Mouse (Mus musculus): ENCODE measurements around the gene Nkiras2.
A peak's percentile ranks its signal among the peaks of the same experiment; 100 is the strongest.
"Not testable (repeated sequence)": the region's sequence is repeated elsewhere in the genome, so short reads cannot be mapped to it uniquely, and the experiment has no call there.

Gene Nkiras2

DNA sequence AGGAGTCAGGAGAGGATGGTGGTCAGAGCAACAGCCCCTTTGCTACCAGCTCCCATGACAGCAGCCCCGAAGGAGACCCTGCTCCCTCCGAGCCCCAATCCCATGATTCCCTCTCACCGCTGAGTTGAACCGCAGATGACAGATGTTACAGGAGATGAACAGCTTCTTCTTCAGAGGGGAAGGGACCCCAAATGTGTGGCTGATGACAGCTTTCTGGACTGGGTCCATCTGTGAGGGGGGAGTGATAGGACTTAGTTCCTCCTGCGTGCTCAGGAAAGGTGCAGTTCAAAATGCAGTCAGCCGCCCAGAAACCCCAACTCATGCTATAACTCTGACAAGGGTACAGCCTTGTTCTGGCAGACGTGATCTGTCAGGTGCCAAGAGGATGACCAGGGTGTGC lies 15.5 kb downstream of the Nkiras2 start:
- no peak for DNase-seq

GRCm38 (mm10) chr11:100640159-100640906 lies 21.3 kb downstream of the Nkiras2 start:
- no peak for DNase-seq

GRCm38 (mm10) chr11:100643612-100644575 lies 24.9 kb downstream of the Nkiras2 start:
- DNase-seq: no peak

DNA sequence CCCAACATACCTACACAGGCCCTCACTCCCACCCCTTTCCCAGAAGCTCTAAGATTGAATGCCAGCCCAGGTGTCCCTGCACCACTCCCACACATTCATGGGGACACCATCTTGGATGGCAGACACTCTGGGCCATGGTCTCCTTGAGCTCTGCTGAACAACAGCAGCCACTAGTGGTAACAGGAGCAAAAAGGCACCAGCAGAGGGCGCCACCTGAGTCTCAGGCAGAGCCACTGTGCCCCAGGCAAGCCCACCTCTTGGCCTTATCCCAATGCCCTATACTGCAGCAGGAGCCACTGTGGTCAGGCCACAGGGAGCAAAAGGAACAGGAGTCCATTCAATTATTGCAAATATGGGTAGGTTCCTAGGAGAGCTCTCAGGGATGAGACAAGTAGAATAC lies 27.2 kb downstream of the Nkiras2 start:
- DNase-seq: no peak

DNA sequence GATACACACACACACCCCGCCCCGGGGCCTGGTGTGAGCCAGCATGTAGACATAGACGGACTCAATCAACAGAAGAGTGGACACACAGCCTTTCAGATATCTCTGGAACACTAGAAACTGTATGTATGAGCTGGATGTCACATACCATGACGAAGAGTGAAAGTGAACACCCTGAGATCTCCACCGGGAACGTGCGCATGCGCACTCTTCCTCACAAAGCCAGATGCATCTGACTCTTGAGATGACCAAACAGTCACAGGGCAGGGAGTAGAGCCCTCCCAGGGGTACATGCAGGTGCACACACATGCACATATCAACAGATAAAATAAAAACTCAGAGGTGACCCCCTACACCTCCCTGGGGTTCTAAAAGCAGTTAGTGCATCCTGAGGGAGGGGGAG lies 29.4 kb downstream of the Nkiras2 start:
- DNase-seq: no peak

DNA sequence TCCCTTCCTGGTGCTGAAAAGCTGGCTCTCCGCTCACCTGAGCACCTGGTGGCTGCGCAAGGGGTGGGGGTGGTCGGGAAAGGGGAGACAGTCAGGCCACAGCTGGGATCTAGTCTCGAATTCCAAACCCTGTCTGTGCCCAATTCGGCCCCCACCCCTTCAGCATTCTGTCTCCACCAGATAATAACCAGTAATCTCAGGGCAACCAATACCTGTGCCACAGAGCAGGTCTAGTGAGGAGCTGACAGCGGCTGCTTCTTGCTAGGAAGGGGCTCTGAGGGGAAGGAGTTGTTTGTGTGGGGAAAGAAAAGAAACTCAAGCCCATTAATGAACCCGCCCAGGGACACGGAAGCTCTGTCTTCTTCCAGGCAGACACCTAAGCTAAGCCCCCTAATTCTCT lies 32.2 kb downstream of the Nkiras2 start:
- DNase-seq: no peak

DNA sequence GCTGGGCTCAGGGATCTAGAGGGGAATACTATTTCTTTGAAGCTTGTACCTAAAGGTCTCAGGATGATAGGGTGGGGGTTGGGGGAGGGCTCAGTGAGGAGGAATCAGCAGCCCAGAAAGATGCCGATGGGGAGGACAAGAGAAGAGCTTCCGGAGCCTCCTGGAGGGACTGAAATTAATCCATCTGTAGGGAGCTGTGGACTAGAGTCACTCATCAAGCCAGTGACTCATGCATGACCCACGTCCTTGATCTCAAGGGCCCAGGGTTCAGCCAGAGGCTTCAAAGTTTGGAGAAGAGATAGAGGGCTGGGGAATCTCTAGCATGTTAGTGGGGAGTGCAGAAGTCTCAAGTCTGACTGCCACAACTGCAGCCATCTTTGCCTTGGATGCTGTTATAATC lies 32.7 kb downstream of the Nkiras2 start:
- no peak for DNase-seq

DNA sequence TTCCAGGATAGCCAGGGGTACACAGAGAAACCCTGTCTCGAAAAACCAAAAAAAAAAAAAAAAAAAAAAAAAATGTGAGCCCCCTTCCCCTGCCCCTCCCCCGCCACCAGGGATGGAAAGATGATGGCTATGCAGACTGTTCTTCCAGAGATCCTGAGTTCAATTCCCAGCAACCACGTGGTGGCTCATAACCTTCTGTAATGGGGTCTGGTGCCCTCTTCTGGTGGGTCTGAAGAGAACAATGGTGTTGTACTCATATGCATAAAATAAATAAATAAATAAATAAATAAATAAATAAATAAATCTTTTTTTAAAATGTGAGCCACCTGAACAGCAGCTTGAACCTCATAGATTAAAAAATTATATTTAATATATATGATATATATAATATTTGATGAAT lies 36.5 kb downstream of the Nkiras2 start:
- not testable (repeated sequence) for DNase-seq

DNA sequence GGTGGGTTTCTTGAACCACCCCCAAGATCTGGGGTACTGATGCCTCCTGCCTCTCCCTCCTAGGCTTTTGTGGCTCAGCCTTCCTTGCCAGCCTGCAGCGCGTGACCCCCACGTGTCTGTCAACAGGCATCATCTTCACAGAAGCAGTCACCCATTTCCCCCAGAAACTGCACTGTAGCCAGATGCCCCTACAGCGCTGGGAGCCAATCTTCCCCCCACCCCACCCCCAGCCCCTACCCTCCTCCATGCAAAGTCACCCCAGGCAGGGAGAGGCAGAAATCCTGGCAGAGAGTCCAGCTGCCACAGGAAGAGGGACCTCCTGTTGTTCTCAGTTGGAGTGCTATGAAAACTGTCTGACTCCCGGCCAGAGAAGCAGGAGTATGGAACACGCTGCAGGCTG lies 37.4 kb downstream of the Nkiras2 start:
- DNase-seq: no peak

DNA sequence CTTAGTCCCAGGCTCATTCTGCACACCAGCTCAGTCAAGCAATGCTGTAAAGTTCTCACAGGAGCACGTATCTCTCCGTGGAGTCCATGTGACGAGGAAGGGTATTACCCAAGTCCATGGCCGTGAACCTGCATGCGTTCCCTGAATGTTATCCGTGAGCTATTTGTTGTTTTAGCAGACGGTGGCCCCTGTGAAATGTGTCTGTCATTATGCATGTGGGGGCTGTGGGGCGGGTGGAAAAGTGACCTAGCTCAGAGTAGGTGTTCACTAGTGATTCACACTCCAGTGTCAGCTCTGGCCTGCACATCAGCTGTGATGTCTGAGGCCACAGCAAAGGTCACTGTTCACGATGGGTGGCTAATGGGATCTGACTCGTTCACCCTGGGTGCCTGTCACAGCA lies 40.8 kb downstream of the Nkiras2 start:
- no peak for DNase-seq

DNA sequence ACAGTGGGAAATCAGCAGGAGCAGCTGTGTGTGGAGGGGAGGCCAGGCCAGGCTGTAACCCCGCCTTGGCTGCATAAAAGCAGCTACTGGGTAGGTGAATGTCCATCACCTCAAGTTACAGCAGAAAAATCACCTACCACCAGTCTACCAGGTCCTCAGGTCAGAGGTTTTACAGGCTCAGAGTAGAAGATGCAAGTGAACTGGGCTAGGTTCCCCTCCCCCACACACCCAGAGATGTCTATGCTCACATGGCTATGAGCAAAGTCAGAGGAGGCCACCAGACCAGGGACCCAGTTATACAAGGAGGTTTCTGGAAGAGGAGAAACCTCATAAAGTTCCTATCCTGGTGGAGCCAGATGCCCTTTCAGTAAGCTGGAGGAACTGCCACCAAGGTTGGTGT lies 52.0 kb downstream of the Nkiras2 start:
- DNase-seq: peak; percentile 76

DNA sequence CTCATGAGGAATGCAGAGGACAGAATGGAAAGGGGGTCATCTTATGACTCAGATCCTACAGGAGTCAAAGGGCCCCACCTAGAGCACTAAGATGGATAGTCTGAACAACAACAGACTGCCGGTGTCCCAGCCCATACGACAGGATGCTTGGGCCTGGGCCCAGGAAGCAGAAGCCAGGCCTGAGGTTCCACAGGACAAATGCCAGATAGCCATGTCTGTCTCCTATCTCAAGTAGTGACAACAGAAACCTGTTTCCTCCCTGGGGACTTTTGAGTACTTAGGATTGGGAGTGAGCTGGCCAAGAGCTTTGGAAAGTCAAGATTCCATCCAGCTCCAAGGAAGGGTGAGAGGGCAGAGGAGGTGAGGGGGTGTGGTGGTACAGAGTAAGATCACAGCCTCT lies 52.9 kb downstream of the Nkiras2 start:
- DNase-seq: peak; percentile 96

DNA sequence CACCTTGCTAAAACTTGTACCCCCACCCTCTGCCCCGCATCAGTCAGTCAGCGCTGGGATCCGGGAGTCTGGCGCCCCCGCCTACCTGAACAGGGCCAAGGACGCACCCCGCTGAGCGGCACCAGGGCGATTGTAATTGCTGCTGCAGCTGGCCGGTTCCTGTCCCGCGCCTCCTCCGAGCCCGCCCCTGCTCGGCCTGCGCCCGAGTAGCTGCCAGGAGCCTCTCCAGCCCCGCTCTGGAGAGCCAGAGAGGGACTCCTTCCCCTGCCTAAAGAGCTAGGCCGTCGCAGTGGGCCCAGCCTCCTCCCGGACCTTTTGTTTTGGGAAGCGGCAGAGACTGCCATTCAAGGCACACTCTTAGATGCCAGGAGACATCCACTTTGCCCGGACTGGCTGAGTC lies 54.1 kb downstream of the Nkiras2 start:
- DNase-seq: peak; percentile 96
